Mouse (Mus musculus): Measurements from ENCODE around the gene Mtfr2. TPM values are rescaled to one million over a fixed set of nuclear protein-coding genes. Genes with fewer than 3 reads are reported as not detected.
A peak's percentile ranks its signal among the peaks of the same experiment; 100 is the strongest.

Mtfr2 gene
- total and polyA plus RNA-seq, 2 experiments from 2014 or later = 0.47 to 0.57 TPM

DNA sequence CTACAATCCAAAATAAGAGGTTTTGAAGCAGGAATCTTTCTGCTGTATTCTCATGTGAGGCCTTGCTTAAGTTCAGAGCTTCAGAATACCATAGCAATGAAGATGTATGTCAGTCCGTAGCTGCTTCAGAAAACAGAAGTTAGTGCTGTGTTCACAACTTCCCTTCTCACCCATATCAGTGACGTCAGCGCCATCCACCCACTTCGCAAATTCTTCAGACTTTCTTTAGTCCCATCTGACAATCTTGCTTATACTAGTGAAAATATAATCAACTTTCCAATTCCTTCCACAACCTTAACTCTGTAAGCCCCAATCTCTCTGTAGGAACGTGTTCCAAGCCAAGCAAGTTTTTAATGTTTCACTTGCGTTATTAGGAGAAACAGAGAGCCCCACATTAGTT, 50.7 kb downstream of the Mtfr2 start:
- Histone ChIP-seq H3K4me1 (ENCODE audit: insufficient read depth) (no peaks in the 10 kb centered on the region), H3K27ac (ENCODE audit: low read depth, low read length) (no peak overlapping the region), H3K4me3 (ENCODE audit: low read depth, low read length) (no peak overlapping the region), H3K36me3 (ENCODE audit: insufficient read depth) (no peaks in the 10 kb centered on the region; the same call in 1 of the 2 replicates), H3K9me3 (ENCODE audit: low read length) (no peaks in the 10 kb centered on the region), H3K4me2 (ENCODE audit: low read depth) (no peak overlapping the region), H3K9ac (no peak overlapping the region), H3K27me3 (ENCODE audit: insufficient read depth, low read length) (no peaks in the 10 kb centered on the region)
- no peak for ATAC-seq
- DNase-seq = no peak
- 65% methylated on average over 6 of the region's 6 CpGs for WGBS
- no peak for TF ChIP-seq CTCF (IDR thresholded peaks at IDR 0.05; ENCODE audit: low read depth)

DNA sequence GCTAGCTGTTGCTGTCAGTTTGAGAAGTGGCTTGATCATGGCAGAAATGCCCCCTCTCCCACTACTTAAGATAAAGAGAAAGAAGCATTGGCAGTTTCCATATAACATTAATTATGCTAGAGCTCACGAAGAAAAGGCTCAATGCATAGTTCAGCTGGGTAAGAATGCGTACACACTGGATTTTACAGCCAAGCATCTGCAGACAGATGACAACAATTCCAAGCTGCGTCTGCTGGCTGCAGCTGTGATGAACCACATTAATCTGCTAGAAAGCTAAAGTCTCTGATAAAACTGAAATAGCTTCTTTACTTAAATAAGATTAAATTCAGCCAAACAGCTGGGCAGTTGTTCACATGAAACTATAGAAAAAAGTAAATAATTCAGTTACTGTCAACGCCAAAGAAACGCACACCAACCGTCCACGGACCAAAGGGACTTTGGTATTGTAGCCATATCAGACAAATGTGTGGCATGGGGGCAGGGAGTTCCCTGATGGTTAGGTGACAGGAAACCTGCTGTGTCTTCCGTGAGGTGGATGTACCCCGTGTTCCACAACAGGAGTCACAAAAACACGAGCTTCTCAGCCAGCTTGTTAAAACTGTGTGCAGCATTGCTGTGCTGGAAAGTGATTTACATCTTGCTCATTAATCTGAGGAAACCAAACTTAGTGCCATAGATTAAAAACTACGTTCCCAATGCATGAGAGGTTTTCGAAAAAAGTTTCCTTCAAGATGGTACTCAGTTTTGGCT, 51.2 kb downstream of the Mtfr2 start:
- whole genome bisulfite sequencing = 57% methylated on average over 12 of the region's 12 CpGs
- Histone ChIP-seq H3K27ac (ENCODE audit: low read depth, low read length) (no peak overlapping the region), H3K4me1 (ENCODE audit: insufficient read depth) (no peaks in the 10 kb centered on the region), H3K9me3 (ENCODE audit: low read length) (no peaks in the 10 kb centered on the region), H3K4me2 (ENCODE audit: low read depth) (no peak overlapping the region), H3K36me3 (ENCODE audit: insufficient read depth) (no peaks in the 10 kb centered on the region; the same call in 1 of the 2 replicates), H3K27me3 (ENCODE audit: insufficient read depth, low read length) (no peaks in the 10 kb centered on the region), H3K4me3 (ENCODE audit: low read depth, low read length) (no peak overlapping the region), H3K9ac (no peak overlapping the region)
- no peak for TF ChIP-seq CTCF (IDR thresholded peaks at IDR 0.05; ENCODE audit: low read depth)
- no peak for DNase-seq
- ATAC-seq = peak; percentile 53

DNA sequence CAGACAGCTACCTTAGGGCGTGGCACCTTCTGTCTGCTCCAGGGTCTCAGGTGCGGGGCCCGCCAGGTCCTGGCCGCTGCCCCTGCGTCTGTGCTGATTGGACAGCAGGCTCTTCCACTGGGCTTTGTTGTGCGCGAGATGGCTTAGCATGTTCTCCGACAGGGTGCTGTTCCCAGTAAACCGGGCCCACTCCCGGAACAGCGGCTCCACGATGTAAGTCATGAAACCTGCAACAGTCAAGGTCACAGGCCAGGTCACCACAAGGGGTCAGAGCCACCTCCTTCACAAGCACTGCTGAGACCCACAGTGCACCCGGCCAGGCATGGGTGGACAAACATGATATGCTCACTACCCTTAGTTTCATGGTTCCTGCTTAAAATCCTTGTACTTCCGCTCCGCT, 52.8 kb downstream of the Mtfr2 start:
- Histone ChIP-seq H3K9ac (no peak overlapping the region), H3K4me1 (ENCODE audit: insufficient read depth) (no peaks in the 10 kb centered on the region), H3K36me3 (ENCODE audit: insufficient read depth) (no peaks in the 10 kb centered on the region; the same call in 1 of the 2 replicates), H3K27ac (ENCODE audit: low read depth, low read length) (no peak overlapping the region), H3K4me2 (ENCODE audit: low read depth) (no peak overlapping the region), H3K9me3 (ENCODE audit: low read length) (no peaks in the 10 kb centered on the region), H3K27me3 (ENCODE audit: insufficient read depth, low read length) (no peaks in the 10 kb centered on the region), H3K4me3 (ENCODE audit: low read depth, low read length) (no peak overlapping the region)
- DNase-seq = no peak
- WGBS = 72% methylated on average over 15 of the region's 15 CpGs
- no peak for ATAC-seq
- no peak for TF ChIP-seq CTCF (IDR thresholded peaks at IDR 0.05; ENCODE audit: low read depth)

DNA sequence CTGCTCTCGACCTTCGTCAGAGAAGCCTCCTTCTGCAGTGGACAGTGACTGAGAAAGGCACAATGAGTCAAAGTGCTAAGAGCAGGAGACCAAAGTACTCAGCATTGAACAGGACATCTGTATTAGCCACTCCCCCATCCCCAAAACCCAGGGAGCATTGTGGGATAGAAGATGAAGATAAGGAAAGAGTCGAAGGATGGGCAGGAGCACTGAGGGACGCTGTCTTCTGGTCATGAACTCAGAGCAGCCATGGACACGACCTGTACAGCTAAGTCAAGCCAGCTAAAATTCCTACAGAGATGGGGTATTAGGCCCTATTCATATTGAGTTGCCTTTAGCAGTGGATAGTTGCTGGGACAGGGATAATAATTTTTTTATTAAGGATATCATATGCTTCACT, 55.4 kb downstream of the Mtfr2 start:
- Histone ChIP-seq H3K4me1 (ENCODE audit: insufficient read depth) (no peaks in the 10 kb centered on the region), H3K36me3 (ENCODE audit: insufficient read depth) (no peaks in the 10 kb centered on the region; the same call in 1 of the 2 replicates), H3K27ac (ENCODE audit: low read depth, low read length) (no peak overlapping the region), H3K9me3 (ENCODE audit: low read length) (no peaks in the 10 kb centered on the region), H3K9ac (no peak overlapping the region), H3K4me2 (ENCODE audit: low read depth) (no peak overlapping the region), H3K4me3 (ENCODE audit: low read depth, low read length) (no peak overlapping the region), H3K27me3 (ENCODE audit: insufficient read depth, low read length) (no peaks in the 10 kb centered on the region)
- ATAC-seq = no peak
- 87% methylated on average over 5 of the region's 5 CpGs for WGBS
- no peak for TF ChIP-seq CTCF (IDR thresholded peaks at IDR 0.05; ENCODE audit: low read depth)
- DNase-seq = no peak

DNA sequence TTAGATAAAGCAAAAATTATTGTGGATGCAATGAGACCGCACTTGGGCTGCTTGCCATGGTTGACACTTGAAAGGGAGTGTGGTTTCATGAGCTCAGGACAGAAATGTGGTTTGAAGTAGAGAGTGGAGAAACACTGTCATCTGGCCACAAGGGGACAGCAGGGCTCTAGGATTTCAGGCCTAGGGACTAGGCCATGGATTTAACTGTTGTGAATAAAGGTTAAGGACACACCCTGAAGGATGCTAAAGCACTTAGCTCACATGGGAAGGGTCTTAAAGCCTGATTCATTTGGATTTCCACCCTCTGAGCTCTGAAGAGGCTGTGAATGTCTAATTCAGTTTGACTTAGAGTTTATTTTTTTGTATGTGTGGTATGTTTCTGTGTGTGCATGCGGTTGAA, 57.9 kb downstream of the Mtfr2 start:
- peak; percentile 80 for DNase-seq
- no peaks in the 10 kb centered on the region for H3K36me3 ChIP-seq (ENCODE audit: insufficient read depth)
- no peak overlapping the region for H3K4me3 ChIP-seq (ENCODE audit: low read depth, low read length)
- no peaks in the 10 kb centered on the region for H3K4me1 ChIP-seq (ENCODE audit: insufficient read depth)
- ATAC-seq = peak; percentile 96
- TF ChIP-seq CTCF (IDR thresholded peaks at IDR 0.05; ENCODE audit: low read depth) = peak; percentile 97
- no peaks in the 10 kb centered on the region for H3K27me3 ChIP-seq (ENCODE audit: insufficient read depth, low read length)
- H3K9ac ChIP-seq = no peak overlapping the region
- 85% methylated on average over 2 of the region's 2 CpGs for WGBS
- no peak overlapping the region for H3K27ac ChIP-seq (ENCODE audit: low read depth, low read length)
- H3K9me3 ChIP-seq (ENCODE audit: low read length) = no peaks in the 10 kb centered on the region
- H3K4me2 ChIP-seq (ENCODE audit: low read depth) = no peak overlapping the region

DNA sequence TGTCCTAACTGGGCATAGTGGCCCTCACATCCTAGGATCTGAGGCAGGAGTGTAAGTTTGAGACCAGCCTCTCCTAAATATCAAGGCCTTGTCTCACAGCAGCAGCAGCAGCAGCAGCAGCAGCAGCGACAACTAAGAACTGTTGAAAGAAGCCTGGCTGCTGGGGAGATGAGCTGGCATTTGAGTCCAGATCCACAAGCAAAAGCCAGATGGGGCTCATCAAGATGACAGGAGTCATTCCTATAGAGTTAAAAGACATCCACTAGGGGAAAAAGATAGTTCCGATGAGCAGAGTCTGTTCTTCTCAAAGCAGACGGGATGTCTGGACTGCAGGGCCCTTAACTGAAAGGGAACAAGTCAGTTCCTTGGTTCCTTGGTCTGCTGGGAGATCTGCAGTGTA, 60.8 kb downstream of the Mtfr2 start:
- Histone ChIP-seq H3K27ac (ENCODE audit: low read depth, low read length) (no peak overlapping the region), H3K36me3 (ENCODE audit: insufficient read depth) (peaks cover 4% of the 10 kb centered on the region; the same call in 1 of the 2 replicates), H3K4me2 (ENCODE audit: low read depth) (no peak overlapping the region), H3K9me3 (ENCODE audit: low read length) (no peaks in the 10 kb centered on the region), H3K4me1 (ENCODE audit: insufficient read depth) (no peaks in the 10 kb centered on the region), H3K9ac (no peak overlapping the region), H3K4me3 (ENCODE audit: low read depth, low read length) (no peak overlapping the region), H3K27me3 (ENCODE audit: insufficient read depth, low read length) (no peaks in the 10 kb centered on the region)
- TF ChIP-seq CTCF (IDR thresholded peaks at IDR 0.05; ENCODE audit: low read depth) = no peak
- ATAC-seq (no peak), DNase-seq (no peak)
- WGBS = 89% methylated on average over 3 of the region's 3 CpGs

DNA sequence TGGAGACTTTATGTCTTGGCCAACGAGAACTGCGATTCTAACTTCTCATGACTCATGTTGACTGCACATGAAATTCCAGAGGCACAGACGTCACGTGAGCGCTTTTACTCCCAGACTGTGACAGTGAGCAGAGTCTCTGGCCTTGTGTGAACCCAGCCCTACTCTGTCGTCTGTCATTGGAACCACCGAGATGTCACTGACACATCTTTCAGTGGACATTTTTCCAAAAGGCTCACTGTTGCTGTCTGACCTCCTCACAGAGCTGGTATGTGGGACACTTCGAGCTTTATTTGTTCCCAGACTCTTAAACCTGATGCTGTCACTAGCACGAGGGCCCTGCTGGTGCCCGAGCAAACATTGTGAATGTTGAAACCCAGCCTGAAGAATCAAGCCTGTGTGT, 61.6 kb downstream of the Mtfr2 start:
- H3K36me3 ChIP-seq (ENCODE audit: insufficient read depth) = peaks cover 4% of the 10 kb centered on the region; the same call in 1 of the 2 replicates
- H3K4me2 ChIP-seq (ENCODE audit: low read depth) = no peak overlapping the region
- H3K4me1 ChIP-seq (ENCODE audit: insufficient read depth) = no peaks in the 10 kb centered on the region
- 91% methylated on average over 10 of the region's 10 CpGs for WGBS
- no peak for TF ChIP-seq CTCF (IDR thresholded peaks at IDR 0.05; ENCODE audit: low read depth)
- no peaks in the 10 kb centered on the region for H3K27me3 ChIP-seq (ENCODE audit: insufficient read depth, low read length)
- no peaks in the 10 kb centered on the region for H3K9me3 ChIP-seq (ENCODE audit: low read length)
- ATAC-seq = no peak
- H3K27ac ChIP-seq (ENCODE audit: low read depth, low read length) = no peak overlapping the region
- H3K4me3 ChIP-seq (ENCODE audit: low read depth, low read length) = no peak overlapping the region
- H3K9ac ChIP-seq = no peak overlapping the region
- no peak for DNase-seq

Other genes starting within 250 kb of the Mtfr2 start
- gene Map7, start 199.3 kb upstream of the Mtfr2 start, total RNA-seq (2014; rRNA removed) = 6.9 and 14.5 TPM in 2 replicates
- gene Map7, start 199.3 kb upstream of the Mtfr2 start, polyA plus RNA-seq (2015; fragmentation: Nextera tagmentation; extraction: Ambion mirVana) = 4.3 and 6.3 TPM in 2 replicates
- 141 and 178 TPM in 2 replicates for gene Bclaf1, start 35.3 kb upstream of the Mtfr2 start, total RNA-seq (2014; rRNA removed)
- 79.5 and 101 TPM in 2 replicates for gene Bclaf1, start 35.3 kb upstream of the Mtfr2 start, polyA plus RNA-seq (2015; fragmentation: Nextera tagmentation; extraction: Ambion mirVana)